Mouse (Mus musculus): Measurements from ENCODE around the gene Aifm3.

The Aifm3 gene

GRCm38 (mm10) chr16:17489469-17490111, at the start of gene Aifm3:
TSS of gene Aifm3 (plus strand) at chr16:17489611.
- no peak for DNase-seq

DNA sequence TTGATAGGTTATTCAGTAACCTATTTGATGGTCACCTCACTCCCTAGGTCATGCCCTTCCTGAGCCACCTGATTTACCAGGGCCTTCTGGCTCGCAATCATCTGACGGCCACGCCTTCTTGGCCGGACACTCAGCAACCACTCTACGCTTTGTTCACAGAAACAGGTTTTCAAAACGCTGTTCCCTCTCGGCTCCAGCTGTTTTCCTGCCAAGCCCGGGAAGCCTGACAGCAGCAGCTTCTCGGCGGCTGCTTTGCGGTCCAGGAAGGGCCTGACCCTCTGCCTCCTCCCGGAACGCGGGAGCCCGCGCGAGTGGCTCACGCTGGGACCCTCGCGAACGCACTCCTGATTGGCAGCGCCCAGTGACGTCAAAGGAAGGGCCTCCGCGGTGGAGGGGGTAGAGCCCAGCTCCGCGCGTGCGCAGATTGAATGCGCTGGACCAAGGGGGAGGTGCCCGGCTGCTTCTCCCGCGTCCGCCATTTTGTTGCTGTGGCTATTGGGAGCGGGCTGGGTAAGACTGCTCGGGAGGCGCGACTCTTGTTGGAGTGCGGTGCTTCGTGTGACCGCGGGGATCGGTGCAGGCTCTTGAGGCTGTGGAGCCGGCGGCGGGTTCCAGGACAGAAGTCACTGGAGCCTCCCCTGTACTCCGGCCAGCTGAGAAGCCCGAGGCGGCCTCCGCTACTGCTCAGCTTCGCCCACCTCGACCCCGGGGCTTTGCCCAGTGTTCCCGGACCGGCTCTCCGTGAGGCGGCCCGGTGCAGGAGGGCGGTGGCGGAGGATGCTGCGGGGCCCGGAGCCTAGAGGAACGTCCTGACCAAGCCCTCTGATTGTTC, 37.7 kb upstream of the Aifm3 start, which contains the start of gene Crkl:
Gene Crkl (plus strand): TSS at position 447 of the 832 bp plus-strand sequence.
- peak; percentile 98 for DNase-seq

DNA sequence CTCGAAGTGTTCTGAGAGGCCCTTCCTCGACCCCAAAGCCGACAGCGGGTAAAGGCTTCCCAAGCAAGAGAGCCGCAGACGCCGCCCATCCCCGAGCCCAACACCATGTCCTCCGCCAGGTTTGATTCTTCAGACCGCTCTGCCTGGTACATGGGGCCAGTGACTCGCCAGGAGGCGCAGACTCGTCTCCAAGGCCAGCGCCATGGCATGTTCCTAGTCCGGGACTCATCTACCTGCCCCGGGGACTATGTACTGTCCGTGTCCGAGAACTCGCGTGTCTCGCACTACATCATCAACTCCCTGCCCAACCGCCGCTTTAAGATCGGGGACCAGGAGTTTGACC, 37.1 kb upstream of the Aifm3 start:
- DNase-seq: peak; percentile 46

DNA sequence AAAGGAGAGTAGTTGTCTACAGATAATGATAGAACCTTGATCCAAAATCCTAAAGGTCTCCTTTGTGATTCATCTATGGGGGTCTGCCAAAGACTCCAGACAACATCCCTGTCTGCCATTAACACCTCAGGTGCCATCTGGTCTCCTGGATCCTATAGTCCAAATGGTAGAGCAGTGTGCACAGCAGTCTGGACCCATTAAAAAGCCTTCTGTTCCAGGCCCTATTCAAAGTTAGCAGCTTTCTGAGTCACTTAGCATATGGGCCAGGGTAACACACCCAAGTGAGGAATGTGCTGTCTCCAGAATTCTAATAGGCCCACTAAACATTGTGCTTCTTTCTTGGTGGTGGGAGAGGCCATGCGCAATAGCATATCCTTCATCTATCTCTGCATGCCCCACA, 32.5 kb upstream of the Aifm3 start:
- no peak for DNase-seq

- no peak for DNase-seq
Measured at GRCm38 (mm10) chr16:17460254-17460653, 29.2 kb upstream of the Aifm3 start.

GRCm38 (mm10) chr16:17461596-17461995, 27.8 kb upstream of the Aifm3 start:
- no peak for DNase-seq

DNA sequence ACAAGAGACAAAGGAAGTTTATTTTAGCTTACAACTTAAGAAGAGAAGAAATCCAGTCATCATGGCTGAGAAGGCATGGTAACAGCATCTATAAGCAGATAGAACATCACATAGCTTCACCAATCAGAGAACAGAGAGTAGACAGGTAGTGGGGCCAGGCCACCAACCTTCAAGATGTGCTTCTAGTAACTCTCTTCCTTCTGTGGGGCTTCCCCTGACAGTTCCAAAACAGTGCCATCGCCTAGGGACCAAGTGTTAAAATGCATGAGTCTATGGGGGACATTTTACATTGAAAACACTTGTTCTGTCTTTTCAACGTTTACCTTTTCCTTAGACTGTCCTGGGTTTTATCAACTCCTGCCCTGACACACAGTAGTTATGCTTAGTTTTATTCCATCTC, 26.2 kb upstream of the Aifm3 start:
- DNase-seq: no peak

DNA sequence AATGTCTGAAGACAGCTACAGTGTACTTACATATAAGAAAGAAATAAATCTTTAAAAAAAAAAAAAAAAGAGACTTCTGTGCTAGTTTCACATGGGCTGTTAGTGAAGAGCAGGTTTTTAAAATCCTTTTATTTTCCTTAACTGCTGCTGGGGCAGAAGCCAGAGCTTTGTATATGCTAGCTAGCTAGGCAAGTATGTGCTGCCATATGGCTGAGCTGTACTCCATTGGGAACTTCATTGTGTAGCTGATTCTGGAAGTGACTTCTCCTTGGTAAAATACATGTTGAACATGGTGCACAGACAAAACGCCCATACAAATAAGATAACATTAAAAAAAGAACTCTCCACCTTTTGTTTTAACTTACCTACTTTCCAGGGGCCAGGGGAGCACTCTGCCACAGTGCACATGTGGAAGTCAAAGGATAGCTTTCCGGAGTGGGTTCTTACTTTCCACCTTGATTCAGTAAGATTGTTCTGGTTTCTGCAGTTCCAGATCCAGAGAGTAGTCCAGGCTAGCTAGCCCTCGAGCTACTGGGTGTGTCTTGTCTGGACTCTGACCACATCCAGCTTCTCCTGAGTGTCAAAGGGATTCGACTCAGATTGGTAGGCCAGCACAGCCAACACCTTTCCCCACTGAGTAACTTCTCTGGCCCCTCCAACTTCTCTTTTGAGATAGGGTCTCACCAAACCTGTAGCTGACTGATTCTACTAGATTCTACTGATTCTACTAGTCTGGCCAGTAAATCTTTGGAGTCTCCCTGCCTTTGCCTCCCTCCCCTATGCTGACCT, 22.3 kb upstream of the Aifm3 start:
- no peak for DNase-seq

DNA sequence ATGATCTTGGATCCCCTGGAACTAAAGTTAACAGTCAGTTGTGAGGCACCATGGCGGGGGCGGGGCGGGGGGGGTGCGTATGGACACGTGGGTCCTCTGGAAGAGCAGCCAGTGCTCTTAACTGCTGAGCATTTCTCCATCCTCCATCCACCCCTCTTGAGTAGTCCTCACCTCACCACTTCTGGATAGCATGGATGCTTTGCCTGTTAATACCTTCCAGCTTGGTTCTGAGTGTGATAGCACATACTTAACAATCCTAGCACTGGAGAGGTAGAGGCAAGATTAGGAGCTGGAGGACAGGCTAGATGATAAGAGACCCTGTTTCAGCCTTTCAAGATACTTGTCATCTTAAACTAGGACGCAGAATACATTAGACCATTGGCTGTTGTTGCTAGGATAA, 16.9 kb upstream of the Aifm3 start:
- no peak for DNase-seq

- no peak for DNase-seq
Measured at GRCm38 (mm10) chr16:17474091-17474490, 15.3 kb upstream of the Aifm3 start.

DNA sequence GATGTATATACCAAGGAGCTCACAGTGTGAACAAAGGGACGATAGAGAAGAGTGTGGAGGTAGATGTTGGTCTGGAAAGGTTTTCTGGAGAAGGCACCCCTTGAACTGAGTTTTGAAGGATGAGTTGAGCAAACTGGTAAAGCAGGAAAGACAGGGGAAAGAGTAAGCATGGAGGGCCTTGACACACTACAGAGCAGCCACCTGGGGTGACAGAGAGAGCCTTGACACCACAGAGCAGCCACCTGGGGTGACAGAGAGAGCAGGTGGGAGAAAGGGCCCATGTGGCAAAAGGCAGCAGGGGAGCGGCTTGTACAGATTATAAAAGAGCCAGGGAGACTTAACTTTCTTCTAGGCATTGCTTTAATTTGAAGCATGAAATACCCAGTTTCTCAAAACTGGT, 14.7 kb upstream of the Aifm3 start:
- no peak for DNase-seq

DNA sequence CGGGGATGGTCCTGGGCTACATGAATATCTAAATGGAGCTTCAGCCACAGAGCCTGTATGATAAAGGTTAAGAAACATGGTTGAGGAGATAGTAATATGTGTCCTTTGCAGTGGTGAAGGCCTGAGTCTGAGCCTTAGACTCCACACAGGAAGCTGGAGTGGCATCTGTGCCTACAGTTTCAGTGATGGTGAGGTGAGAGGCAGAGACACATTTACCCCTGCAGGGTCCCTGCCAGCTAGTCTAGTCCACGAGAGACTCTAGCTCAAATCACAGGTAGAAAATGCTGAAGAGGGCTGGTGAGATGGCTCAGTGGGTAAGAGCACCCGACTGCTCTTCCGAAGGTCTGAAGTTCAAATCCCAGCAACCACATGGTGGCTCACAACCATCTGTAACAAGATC, 14.1 kb upstream of the Aifm3 start:
- DNase-seq: no peak

GRCm38 (mm10) chr16:17478331-17478943, 11.0 kb upstream of the Aifm3 start:
- DNase-seq: no peak

GRCm38 (mm10) chr16:17481465-17481864, 7.9 kb upstream of the Aifm3 start:
- DNase-seq: no peak

- DNase-seq: no peak
Measured at GRCm38 (mm10) chr16:17486505-17486904, 2.9 kb upstream of the Aifm3 start.

DNA sequence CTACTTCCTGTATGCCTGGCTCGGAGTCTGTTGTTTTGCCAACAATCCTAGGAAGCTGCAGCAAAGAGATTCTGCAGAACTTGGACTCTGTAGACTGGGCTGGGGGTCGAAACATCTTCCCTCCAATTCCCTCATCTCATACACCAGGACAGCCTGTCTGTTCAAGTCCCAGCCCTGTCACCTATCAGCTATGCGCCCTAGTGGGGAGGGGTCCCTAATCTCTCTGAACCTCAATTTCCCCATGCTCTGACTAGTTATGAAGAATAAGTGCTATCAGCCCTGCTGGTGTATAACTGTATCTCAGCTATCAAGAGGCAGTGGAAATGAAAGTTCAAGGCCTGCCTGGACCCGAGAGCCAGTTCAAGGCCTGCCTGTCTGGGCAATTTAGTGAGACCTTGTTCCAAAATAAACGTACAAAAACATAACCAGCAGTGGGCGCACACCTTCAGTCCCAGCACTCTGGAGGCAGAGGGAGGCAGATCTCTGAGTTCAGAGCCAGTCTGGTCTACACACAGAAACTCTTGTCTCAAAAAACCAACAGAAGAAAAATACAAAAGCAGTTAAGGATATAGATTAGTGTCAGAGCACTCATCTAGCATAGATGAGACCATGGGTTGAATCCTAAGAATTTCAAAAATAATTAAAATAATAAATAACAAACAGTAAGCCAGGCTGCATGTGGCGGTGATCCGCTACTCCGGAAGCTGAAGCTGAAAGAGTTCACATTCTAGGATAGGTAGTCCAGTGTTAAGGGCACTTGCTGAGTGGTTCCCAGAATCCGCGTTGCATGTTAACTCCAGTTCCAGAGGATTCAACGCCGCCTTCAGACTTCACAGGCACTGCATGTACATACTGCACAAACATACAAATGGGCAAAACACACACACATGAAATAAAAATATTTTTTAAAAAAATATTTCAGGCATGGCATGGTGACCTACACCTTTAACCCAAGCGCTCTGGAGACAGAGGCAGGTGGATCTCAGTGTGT, 638 bp upstream of the Aifm3 start:
- DNase-seq: no peak

GRCm38 (mm10) chr16:17491154-17491553, 1.7 kb downstream of the Aifm3 start:
- peak; percentile 40 for DNase-seq

- no peak for DNase-seq
Measured at GRCm38 (mm10) chr16:17491896-17492561, 2.6 kb downstream of the Aifm3 start.

- peak; percentile 86 for DNase-seq
Measured at GRCm38 (mm10) chr16:17496499-17497305, 7.3 kb downstream of the Aifm3 start.

DNA sequence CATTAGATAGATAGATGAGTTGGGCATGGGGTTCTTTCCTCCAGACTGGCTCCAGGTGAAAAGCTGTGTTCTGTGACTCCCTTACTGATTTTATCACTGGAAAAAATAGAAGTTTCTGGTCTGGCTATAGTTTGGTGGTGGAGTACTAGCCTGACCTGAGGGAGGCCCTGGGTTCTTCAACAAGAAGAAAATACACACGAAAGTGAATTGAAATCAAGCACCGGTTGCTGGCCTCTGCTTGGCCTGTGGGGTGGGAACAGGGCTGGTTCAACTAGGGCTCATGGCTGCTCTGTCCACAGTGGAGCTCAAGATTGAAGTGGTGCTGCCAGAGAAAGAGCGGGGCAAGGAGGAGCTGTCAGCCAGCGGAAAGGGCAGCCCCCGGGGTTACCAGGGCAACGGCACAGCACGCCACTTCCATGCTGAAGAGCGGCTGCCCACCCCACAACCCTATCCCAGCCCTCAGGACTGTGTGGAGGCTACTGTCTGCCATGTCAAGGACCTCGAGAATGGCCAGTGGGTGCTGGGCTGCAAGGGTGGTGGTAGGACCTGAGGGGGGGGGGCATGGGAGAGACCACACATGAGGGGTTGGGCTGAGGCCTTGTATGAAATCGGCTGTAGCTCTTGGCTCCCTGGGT, 10.0 kb downstream of the Aifm3 start:
- DNase-seq: peak; percentile 29

All from right cerebral cortex, postnatal 4 days (tissue).